Comparison of ENCODE assay signal across 1 mouse cellular context in the genomic region with DNA sequence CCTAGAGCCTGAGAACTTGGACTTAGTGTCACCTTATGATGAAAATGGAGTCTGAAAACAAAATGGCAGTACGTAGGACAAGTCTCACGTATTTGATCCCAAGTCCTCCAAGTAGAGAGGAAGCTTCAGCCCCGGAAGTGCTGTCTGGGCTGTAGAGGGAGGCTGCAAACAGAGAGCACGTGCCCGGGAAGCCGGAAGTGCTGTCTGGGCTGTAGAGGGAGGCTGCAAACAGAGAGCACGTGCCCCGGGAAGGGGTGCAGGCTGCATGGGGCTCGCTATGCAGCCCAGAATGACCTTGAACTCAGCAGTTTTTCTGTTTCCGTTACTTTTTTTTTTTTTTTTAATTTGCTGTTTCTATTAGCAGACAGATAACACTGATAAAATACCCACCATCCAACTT.
TF ChIP-seq lines count a peak whose summit lies in the region.

No protein-coding gene starts in this region.

TF ChIP-seq in MEL, 35 proteins besides CTCF, POLR2A, EP300 and RAD21 (continued from another document):
- TF ChIP-seq CHD1 (IDR thresholded peaks at IDR 0.05; ENCODE audit: low read depth, low read length), result no peak
- TF ChIP-seq USF2 (IDR thresholded peaks at IDR 0.05; ENCODE audit: borderline replicate concordance in 1 of 2, insufficient read depth in 1 of 2, low read depth in 1 of 2, low read length in 2 of 2), result no peak
- no peak for TF ChIP-seq ZC3H11A (IDR thresholded peaks at IDR 0.05; ENCODE audit: low read depth, low read length)
- no peak for TF ChIP-seq RCOR1 (IDR thresholded peaks at IDR 0.05; ENCODE audit: low read depth, low read length)
- TF ChIP-seq POLR2AphosphoS5 (IDR thresholded peaks at IDR 0.05; ENCODE audit: borderline replicate concordance, low read depth, low read length), result no peak
- TF ChIP-seq MAZ (IDR thresholded peaks at IDR 0.05; ENCODE audit: low read depth, low read length), result no peak
- TF ChIP-seq MYB (IDR thresholded peaks at IDR 0.05; ENCODE audit: low read depth, low read length), result no peak
- peak; percentile 81 for TF ChIP-seq ZNF384 (IDR thresholded peaks at IDR 0.05; ENCODE audit: low read depth, low read length)
- no peak for TF ChIP-seq ETS1 (IDR thresholded peaks at IDR 0.05; ENCODE audit: low read depth, low read length)
- TF ChIP-seq MYC (IDR thresholded peaks at IDR 0.05; ENCODE audit: low read depth, low read length), result peak; percentile 86
- TF ChIP-seq USF1 (IDR thresholded peaks at IDR 0.05; ENCODE audit: low read depth, low read length), result peak; percentile 83
- no peak for TF ChIP-seq E2F4 (IDR thresholded peaks at IDR 0.05; ENCODE audit: borderline replicate concordance, low read depth, low read length)
- TF ChIP-seq JUND (IDR thresholded peaks at IDR 0.05; ENCODE audit: low read depth, low read length), result no peak
